Mouse (Mus musculus): ENCODE data around the gene Whamm. TPM values are rescaled to one million over a fixed set of nuclear protein-coding genes. Genes with fewer than 3 reads are reported as not detected.

Whamm gene
- polyA plus RNA-seq, 1 experiment from 2014 or later: 5.6 TPM

DNA sequence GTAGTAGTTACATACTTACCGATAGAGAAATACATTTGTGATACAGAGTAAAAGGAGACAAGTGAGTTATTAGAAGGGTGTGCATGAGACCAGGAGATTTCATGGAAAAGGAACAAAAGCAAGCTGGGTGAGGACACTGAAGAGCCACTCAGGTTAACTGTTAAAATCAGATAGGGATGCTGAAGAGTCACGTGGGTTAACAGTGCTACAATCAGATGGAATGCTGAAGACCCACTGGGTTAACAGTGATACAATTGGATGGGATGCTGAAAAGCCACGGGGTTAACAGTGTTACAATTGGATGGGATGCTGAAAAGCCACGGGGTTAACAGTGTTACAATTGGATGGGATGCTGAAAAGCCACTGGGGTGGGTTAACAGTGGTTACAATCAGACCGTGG is 33.9 kb downstream of the Whamm start:
- Histone ChIP-seq H3K27ac (no peak overlapping the region), H3K9ac (no peak overlapping the region), H3K27me3 (no peaks in the 10 kb centered on the region), H3K9me3 (no peaks in the 10 kb centered on the region), H3K4me1 (no peaks in the 10 kb centered on the region), H3K4me3 (no peak overlapping the region), H3K4me2 (no peak overlapping the region), H3K36me3 (no peaks in the 10 kb centered on the region)
- 68% methylated on average over 5 of the region's 5 CpGs for WGBS
- ATAC-seq (ENCODE audit: borderline replicate concordance, extremely low read depth, low FRiP score, low TSS enrichment): no peak

- 54% methylated on average over 4 of the region's 4 CpGs for WGBS
- H3K27me3 ChIP-seq: no peaks in the 10 kb centered on the region
- no peak for ATAC-seq (ENCODE audit: borderline replicate concordance, extremely low read depth, low FRiP score, low TSS enrichment)
- no peak overlapping the region for H3K27ac ChIP-seq
- H3K9ac ChIP-seq: no peak overlapping the region
- H3K36me3 ChIP-seq: no peaks in the 10 kb centered on the region
- H3K4me3 ChIP-seq: no peak overlapping the region
- no peaks in the 10 kb centered on the region for H3K4me1 ChIP-seq
- no peak overlapping the region for H3K4me2 ChIP-seq
- no peaks in the 10 kb centered on the region for H3K9me3 ChIP-seq
Observed at GRCm38 (mm10) chr7:81605489-81605888, 34.4 kb downstream of the Whamm start.

- Histone ChIP-seq H3K4me1 (no peaks in the 10 kb centered on the region), H3K9ac (no peak overlapping the region), H3K36me3 (no peaks in the 10 kb centered on the region), H3K27ac (no peak overlapping the region), H3K4me3 (no peak overlapping the region), H3K27me3 (no peaks in the 10 kb centered on the region), H3K9me3 (no peaks in the 10 kb centered on the region), H3K4me2 (no peak overlapping the region)
- WGBS: 54% methylated on average over 5 of the region's 5 CpGs
- no peak for ATAC-seq (ENCODE audit: borderline replicate concordance, extremely low read depth, low FRiP score, low TSS enrichment)
Observed at GRCm38 (mm10) chr7:81606452-81606851, 35.4 kb downstream of the Whamm start.

DNA sequence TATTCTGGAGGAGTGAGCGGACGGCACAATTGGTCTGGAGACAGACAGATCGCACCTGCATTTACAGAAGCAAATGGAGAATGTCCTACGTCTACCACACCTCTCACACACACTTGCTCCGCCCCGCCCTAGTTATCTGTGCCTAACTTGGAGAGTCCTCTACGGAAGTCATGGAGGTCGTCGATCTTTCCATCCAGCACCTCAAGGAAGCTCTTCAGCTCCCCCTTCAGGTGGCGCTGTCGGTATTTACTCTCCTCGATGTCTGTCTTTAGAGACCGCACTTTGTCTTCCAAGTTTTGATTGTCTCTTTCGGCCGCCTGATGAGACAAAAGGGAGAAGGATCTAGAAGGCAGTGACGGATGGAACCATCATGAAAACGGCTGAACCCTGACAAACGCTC is 39.1 kb downstream of the Whamm start:
- Histone ChIP-seq H3K27me3 (no peaks in the 10 kb centered on the region), H3K4me3 (no peak overlapping the region), H3K36me3 (no peaks in the 10 kb centered on the region), H3K9ac (no peak overlapping the region), H3K27ac (no peak overlapping the region), H3K9me3 (no peaks in the 10 kb centered on the region), H3K4me2 (no peak overlapping the region), H3K4me1 (no peaks in the 10 kb centered on the region)
- WGBS: 57% methylated on average over 18 of the region's 18 CpGs
- ATAC-seq (ENCODE audit: borderline replicate concordance, extremely low read depth, low FRiP score, low TSS enrichment): no peak

GRCm38 (mm10) chr7:81612856-81613635 is 42.0 kb downstream of the Whamm start:
- no peaks in the 10 kb centered on the region for H3K9me3 ChIP-seq
- no peak overlapping the region for H3K4me3 ChIP-seq
- H3K4me2 ChIP-seq: no peak overlapping the region
- no peak overlapping the region for H3K27ac ChIP-seq
- no peaks in the 10 kb centered on the region for H3K27me3 ChIP-seq
- no peaks in the 10 kb centered on the region for H3K36me3 ChIP-seq
- no peak for ATAC-seq (ENCODE audit: borderline replicate concordance, extremely low read depth, low FRiP score, low TSS enrichment)
- no peak overlapping the region for H3K9ac ChIP-seq
- no peaks in the 10 kb centered on the region for H3K4me1 ChIP-seq
- 78% methylated on average over 13 of the region's 13 CpGs for WGBS

DNA sequence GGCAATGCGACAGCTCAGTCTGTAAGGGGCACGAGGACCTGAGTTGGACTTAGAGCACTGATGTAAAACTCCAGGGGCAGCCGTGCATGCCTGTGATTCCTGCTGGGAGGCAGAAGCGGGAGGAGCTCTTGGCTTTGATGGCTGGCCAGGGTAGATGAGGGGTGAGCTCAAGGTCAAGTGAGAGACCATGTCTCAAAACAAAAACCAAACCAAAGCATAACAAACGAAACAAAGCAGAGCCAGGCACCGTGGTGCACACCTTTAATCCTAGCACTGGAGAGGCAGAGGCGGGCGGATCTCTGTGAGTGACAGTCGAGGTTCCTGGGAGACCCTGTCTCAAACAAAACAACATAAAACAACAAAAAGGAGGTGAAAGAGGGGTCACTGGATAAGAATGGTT is 44.0 kb downstream of the Whamm start:
- Histone ChIP-seq H3K4me3 (no peak overlapping the region), H3K4me2 (no peak overlapping the region), H3K36me3 (no peaks in the 10 kb centered on the region), H3K9me3 (no peaks in the 10 kb centered on the region), H3K27me3 (no peaks in the 10 kb centered on the region), H3K27ac (no peak overlapping the region), H3K4me1 (no peaks in the 10 kb centered on the region), H3K9ac (no peak overlapping the region)
- no peak for ATAC-seq (ENCODE audit: borderline replicate concordance, extremely low read depth, low FRiP score, low TSS enrichment)
- WGBS: 80% methylated on average over 9 of the region's 9 CpGs

- Histone ChIP-seq H3K27ac (no peak overlapping the region), H3K9ac (no peak overlapping the region), H3K4me3 (no peak overlapping the region), H3K9me3 (no peaks in the 10 kb centered on the region), H3K36me3 (no peaks in the 10 kb centered on the region), H3K4me2 (no peak overlapping the region), H3K4me1 (no peaks in the 10 kb centered on the region), H3K27me3 (no peaks in the 10 kb centered on the region)
- no peak for ATAC-seq (ENCODE audit: borderline replicate concordance, extremely low read depth, low FRiP score, low TSS enrichment)
- WGBS: 67% methylated on average over 4 of the region's 4 CpGs
Observed at GRCm38 (mm10) chr7:81622793-81623192, 51.7 kb downstream of the Whamm start.

DNA sequence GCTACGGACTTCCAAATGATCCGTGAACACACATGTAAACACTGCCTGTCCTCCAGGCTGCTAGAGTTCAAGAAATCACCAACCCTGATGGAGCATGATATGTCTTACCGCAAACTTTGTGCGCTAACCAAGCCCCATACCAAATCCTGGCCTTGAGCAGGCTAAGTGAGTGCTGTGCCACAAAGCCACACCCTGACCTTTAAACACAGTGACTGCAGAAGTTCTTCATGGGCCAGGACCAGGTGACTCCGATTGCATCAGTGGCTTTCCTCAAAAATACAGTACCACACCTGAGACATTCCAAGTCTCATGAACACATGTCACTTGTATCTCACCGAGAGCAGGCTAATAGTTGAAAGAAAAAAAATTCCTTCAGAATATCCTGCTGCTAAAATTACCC is 52.7 kb downstream of the Whamm start:
- WGBS: 68% methylated on average over 6 of the region's 6 CpGs
- no peak for ATAC-seq (ENCODE audit: borderline replicate concordance, extremely low read depth, low FRiP score, low TSS enrichment)

DNA sequence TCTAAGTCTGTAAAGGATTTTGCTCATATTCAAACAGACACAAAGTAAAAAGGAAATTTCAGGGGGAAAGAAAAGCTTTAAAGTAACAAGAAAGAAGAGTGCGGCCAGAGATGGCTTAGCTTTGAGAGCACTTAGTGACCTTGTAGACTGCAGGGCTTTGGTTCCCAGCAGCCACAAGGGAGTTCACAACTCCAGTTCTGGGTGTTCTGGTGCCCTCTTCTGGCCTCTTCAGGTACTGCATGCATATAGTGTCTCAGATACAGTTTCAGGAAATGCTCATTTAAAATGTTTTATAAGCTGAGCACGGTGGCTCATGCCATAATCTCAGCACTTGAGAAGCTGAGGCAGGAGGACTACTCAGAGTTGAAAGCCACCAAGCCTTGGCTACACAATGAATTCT is 55.4 kb downstream of the Whamm start:
- H3K27ac ChIP-seq: no peak overlapping the region
- 81% methylated on average over 2 of the region's 2 CpGs for WGBS
- ATAC-seq (ENCODE audit: borderline replicate concordance, extremely low read depth, low FRiP score, low TSS enrichment): no peak
- no peaks in the 10 kb centered on the region for H3K4me1 ChIP-seq
- no peaks in the 10 kb centered on the region for H3K27me3 ChIP-seq
- H3K9ac ChIP-seq: no peak overlapping the region
- no peak overlapping the region for H3K4me2 ChIP-seq
- H3K36me3 ChIP-seq: no peaks in the 10 kb centered on the region
- H3K4me3 ChIP-seq: no peak overlapping the region
- H3K9me3 ChIP-seq: no peaks in the 10 kb centered on the region

More for the DNA sequence above, 52.7 kb downstream of the Whamm start:
- Histone ChIP-seq H3K27me3 (no peaks in the 10 kb centered on the region), H3K27ac (no peak overlapping the region), H3K4me2 (no peak overlapping the region), H3K9me3 (no peaks in the 10 kb centered on the region), H3K36me3 (no peaks in the 10 kb centered on the region), H3K9ac (no peak overlapping the region), H3K4me3 (no peak overlapping the region), H3K4me1 (no peaks in the 10 kb centered on the region)

DNA sequence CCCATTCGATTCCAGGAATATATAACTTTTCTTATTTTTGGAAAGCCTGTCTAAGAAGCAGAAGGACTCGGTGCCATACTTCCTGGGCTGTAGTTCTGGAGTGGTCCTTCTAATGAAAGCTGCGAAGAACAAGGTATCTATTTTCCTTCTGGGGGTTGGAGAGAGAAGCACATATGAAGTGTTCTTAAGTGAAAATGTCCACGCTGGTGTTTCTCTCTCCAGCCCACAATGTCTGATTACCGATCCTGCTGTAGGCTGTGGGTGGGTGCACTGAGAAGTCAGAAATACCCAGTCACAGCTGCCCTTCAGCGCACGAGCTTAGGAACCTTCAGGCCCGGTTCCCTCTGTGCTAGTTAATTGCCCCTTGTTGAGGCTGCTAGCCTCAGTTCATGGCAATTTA is 60.2 kb downstream of the Whamm start:
- WGBS: 80% methylated on average over 8 of the region's 8 CpGs
- H3K27me3 ChIP-seq: no peaks in the 10 kb centered on the region
- H3K4me2 ChIP-seq: no peak overlapping the region
- H3K36me3 ChIP-seq: no peaks in the 10 kb centered on the region
- no peak for ATAC-seq (ENCODE audit: borderline replicate concordance, extremely low read depth, low FRiP score, low TSS enrichment)
- no peak overlapping the region for H3K9ac ChIP-seq
- no peak overlapping the region for H3K4me3 ChIP-seq
- no peaks in the 10 kb centered on the region for H3K9me3 ChIP-seq
- H3K4me1 ChIP-seq: no peaks in the 10 kb centered on the region
- no peak overlapping the region for H3K27ac ChIP-seq

DNA sequence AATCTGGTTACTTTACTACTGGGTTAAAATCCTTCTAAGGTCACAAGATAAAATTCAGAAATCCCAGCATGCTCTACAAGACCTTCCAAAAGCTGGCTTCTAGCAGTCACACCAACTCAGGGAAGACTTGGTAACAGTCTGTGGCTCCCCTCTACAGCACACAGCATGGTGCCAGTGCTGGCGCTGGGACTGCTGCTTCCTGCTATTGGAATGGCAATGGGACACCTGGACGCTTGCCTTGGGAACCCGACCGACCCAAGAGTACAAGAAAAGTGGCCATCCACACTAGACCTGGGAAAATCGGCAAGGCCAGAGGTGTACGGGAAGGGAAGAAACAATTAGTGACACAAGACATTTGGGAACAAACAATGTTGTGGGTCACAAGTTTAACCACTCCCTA is 61.5 kb downstream of the Whamm start:
- Histone ChIP-seq H3K4me3 (no peak overlapping the region), H3K36me3 (no peaks in the 10 kb centered on the region), H3K4me1 (no peaks in the 10 kb centered on the region), H3K27me3 (no peaks in the 10 kb centered on the region), H3K9me3 (no peaks in the 10 kb centered on the region), H3K4me2 (no peak overlapping the region), H3K27ac (no peak overlapping the region), H3K9ac (no peak overlapping the region)
- no peak for ATAC-seq (ENCODE audit: borderline replicate concordance, extremely low read depth, low FRiP score, low TSS enrichment)
- WGBS: 83% methylated on average over 6 of the region's 6 CpGs

DNA sequence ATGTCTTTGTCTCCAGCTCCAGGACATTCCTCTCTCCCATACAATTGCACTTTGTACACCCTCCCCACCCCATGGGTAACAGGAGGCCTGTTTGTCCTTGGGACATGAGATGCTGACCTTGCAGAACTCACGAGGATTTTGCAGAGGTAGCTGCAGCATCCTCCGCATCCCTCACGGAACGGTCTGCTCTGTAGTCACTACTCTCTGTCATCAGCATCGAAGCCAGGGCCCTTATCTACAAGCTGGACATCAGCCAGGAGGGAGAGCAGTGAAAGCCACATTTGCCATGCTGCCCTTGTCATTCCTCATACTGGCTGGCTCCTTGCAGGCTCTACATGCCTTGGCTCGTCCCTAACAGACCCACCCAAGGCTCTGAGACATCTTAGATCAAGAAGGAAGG is 70.0 kb downstream of the Whamm start:
- Histone ChIP-seq H3K9ac (no peak overlapping the region), H3K27ac (no peak overlapping the region)
- no peak for ATAC-seq (ENCODE audit: borderline replicate concordance, extremely low read depth, low FRiP score, low TSS enrichment)

More for the DNA sequence above, 70.0 kb downstream of the Whamm start:
- 44% methylated on average over 6 of the region's 6 CpGs for WGBS
- Histone ChIP-seq H3K27me3 (no peaks in the 10 kb centered on the region), H3K36me3 (no peaks in the 10 kb centered on the region), H3K4me1 (no peaks in the 10 kb centered on the region), H3K4me2 (no peak overlapping the region), H3K9me3 (no peaks in the 10 kb centered on the region), H3K4me3 (no peak overlapping the region)

Data from lung, embryonic 15.5 days (tissue).